ENCODE assay signal across 8 mouse cellular contexts in the genomic region with DNA sequence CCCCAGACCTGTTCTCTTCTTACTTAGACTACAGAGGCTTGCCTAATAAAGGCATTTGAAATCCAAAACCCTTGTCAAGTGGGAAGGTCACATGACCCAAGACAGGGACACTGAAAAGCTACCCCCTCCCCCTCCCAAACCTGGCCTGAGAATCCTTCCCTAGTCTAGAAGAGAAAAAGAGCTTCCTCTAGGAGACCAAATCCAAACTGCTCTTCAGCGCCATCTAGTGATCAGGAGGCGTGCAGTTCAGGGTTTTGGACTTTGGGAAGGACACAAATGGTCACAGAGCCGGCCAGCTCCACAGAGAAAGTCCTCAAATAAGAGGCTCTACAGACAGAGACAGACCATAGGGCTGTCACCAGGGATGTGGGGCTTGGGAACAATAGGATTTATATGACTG. TPM values are rescaled to one million over a fixed set of nuclear protein-coding genes. Genes with fewer than 3 reads are reported as not detected.
DNase-seq lines count a peak whose midpoint lies in the region; ATAC-seq and TF ChIP-seq lines count a peak whose summit lies in the region.

No protein-coding gene starts in this region.

- H3K27me3 ChIP-seq in kidney, adult 2 months (replicated peaks; ENCODE audit: control insufficient read depth, insufficient read depth, low read length) = no peaks in the 10 kb centered on the region
- H3K27me3 ChIP-seq in kidney, embryonic 15.5 days = no peaks in the 10 kb centered on the region
- no peaks in the 10 kb centered on the region for H3K27me3 ChIP-seq in forebrain, embryonic 16.5 days (replicated peaks; ENCODE audit: control insufficient read depth, insufficient read depth, low read length)
- H3K27me3 ChIP-seq in limb, embryonic 10.5 days (ENCODE audit: low read depth, poor library complexity, severe bottlenecking) = no peaks in the 10 kb centered on the region
- no peaks in the 10 kb centered on the region for H3K27me3 ChIP-seq in testis, adult 2 months (ENCODE audit: control insufficient read depth, insufficient read depth, low read length)

- no peak overlapping the region for H3K4me2 ChIP-seq in kidney, embryonic 15.5 days
- no peak overlapping the region for H3K4me2 ChIP-seq in forebrain, embryonic 16.5 days (ENCODE audit: low read length)

- H3K36me3 ChIP-seq in kidney, adult 2 months (ENCODE audit: control insufficient read depth, insufficient read depth, low read length) = no peaks in the 10 kb centered on the region
- H3K36me3 ChIP-seq in kidney, embryonic 15.5 days = no peaks in the 10 kb centered on the region
- H3K36me3 ChIP-seq in forebrain, embryonic 16.5 days (ENCODE audit: control insufficient read depth, insufficient read depth) = no peaks in the 10 kb centered on the region
- H3K36me3 ChIP-seq in limb, embryonic 10.5 days = no peaks in the 10 kb centered on the region
- no peaks in the 10 kb centered on the region for H3K36me3 ChIP-seq in testis, adult 2 months (ENCODE audit: control insufficient read depth, insufficient read depth, low read length)

- no peak for ATAC-seq in kidney, embryonic 15.5 days (replicated peaks; ENCODE audit: low FRiP score)
- ATAC-seq in forebrain, embryonic 16.5 days = 0 out of 2 replicates have a peak, but pooled peaks have one; percentile 61
- ATAC-seq in inflammation-experienced regulatory T-cells, adult 6 months = peak; percentile 28

- peak; percentile 91 for TF ChIP-seq CTCF in kidney, adult 2 months (conservative IDR thresholded peaks at IDR 0.05; ENCODE audit: insufficient read depth, insufficient read length, low read depth, low read length)
- TF ChIP-seq CTCF in testis, adult 2 months (IDR thresholded peaks at IDR 0.05; ENCODE audit: control insufficient read depth, insufficient read depth, insufficient replicate concordance, low read depth, low read length) = peak; percentile 56; the same call in 1 of the 2 replicates

- 2% methylated on average over 3 of the region's 3 CpGs for WGBS in kidney, adult 2 months
- 5% methylated on average over 3 of the region's 3 CpGs for WGBS in kidney, embryonic 15.5 days
- 2% methylated on average over 3 of the region's 3 CpGs for WGBS in forebrain, embryonic 16.5 days
- WGBS in limb, embryonic 10.5 days = 4% methylated on average over 3 of the region's 3 CpGs

- H3K9ac ChIP-seq in kidney, embryonic 15.5 days = no peak overlapping the region
- H3K9ac ChIP-seq in forebrain, embryonic 16.5 days (replicated peaks; ENCODE audit: low read depth, low read length) = no peak overlapping the region

- DNase-seq in kidney, adult 2 months = peak; percentile 71
- peak; percentile 40 for DNase-seq in c-Kit-positive CD71-positive TER-119-negative erythroid progenitor cells, embryonic 14.5 days (ENCODE audit: low read depth)
- peak; percentile 71 for DNase-seq in limb, embryonic 10.5 days (ENCODE audit: low spot score)
- DNase-seq in neural tube, embryonic 10.5 days (ENCODE audit: extremely low spot score, low spot score) = peak; percentile 77

- no peak overlapping the region for H3K4me3 ChIP-seq in kidney, adult 2 months (ENCODE audit: insufficient read depth, low read depth, low read length)
- H3K4me3 ChIP-seq in kidney, embryonic 15.5 days (replicated peaks) = no peak overlapping the region
- no peak overlapping the region for H3K4me3 ChIP-seq in forebrain, embryonic 16.5 days (replicated peaks; ENCODE audit: low read length)
- H3K4me3 ChIP-seq in limb, embryonic 10.5 days = no peak overlapping the region
- no peak overlapping the region for H3K4me3 ChIP-seq in testis, adult 2 months (ENCODE audit: control insufficient read depth, low read depth, low read length)

- no peaks in the 10 kb centered on the region for H3K9me3 ChIP-seq in kidney, embryonic 15.5 days (replicated peaks)
- H3K9me3 ChIP-seq in forebrain, embryonic 16.5 days (ENCODE audit: control insufficient read depth, low read length) = no peaks in the 10 kb centered on the region
- no peaks in the 10 kb centered on the region for H3K9me3 ChIP-seq in limb, embryonic 10.5 days (replicated peaks)

- no peaks in the 10 kb centered on the region for H3K4me1 ChIP-seq in kidney, adult 2 months (ENCODE audit: control insufficient read depth, insufficient read depth, low read length)
- H3K4me1 ChIP-seq in kidney, embryonic 15.5 days = no peaks in the 10 kb centered on the region
- H3K4me1 ChIP-seq in forebrain, embryonic 16.5 days (replicated peaks; ENCODE audit: control insufficient read depth, insufficient read depth, low read length) = peaks cover 3% of the 10 kb centered on the region; the same call in 1 of the 2 replicates
- H3K4me1 ChIP-seq in limb, embryonic 10.5 days = peaks cover 4% of the 10 kb centered on the region; the same call in 1 of the 2 replicates
- H3K4me1 ChIP-seq in testis, adult 2 months (ENCODE audit: control insufficient read depth, insufficient read depth, low read length) = no peaks in the 10 kb centered on the region

- no peak for TF ChIP-seq POLR2A in kidney, adult 2 months (IDR thresholded peaks at IDR 0.05; ENCODE audit: low read depth, low read length)
- TF ChIP-seq POLR2A in testis, adult 2 months (IDR thresholded peaks at IDR 0.05; ENCODE audit: control insufficient read depth, low read depth, low read length) = no peak

- H3K27ac ChIP-seq in kidney, adult 2 months (ENCODE audit: insufficient read depth, low read depth, low read length) = no peak overlapping the region
- H3K27ac ChIP-seq in kidney, embryonic 15.5 days = no peak overlapping the region
- H3K27ac ChIP-seq in forebrain, embryonic 16.5 days (ENCODE audit: low read length) = no peak overlapping the region
- no peak overlapping the region for H3K27ac ChIP-seq in limb, embryonic 10.5 days
- no peak overlapping the region for H3K27ac ChIP-seq in testis, adult 2 months (ENCODE audit: control insufficient read depth, insufficient read depth, low read depth, low read length)

RNA-seq across cellular contexts. Expression of a gene that starts 28.2 kb away (rescaled TPM):
- 0.26 and 0.28 TPM in 2 replicates for polyA plus RNA-seq in kidney, adult 2 months (2012; rRNA removed)
- 0.90 and 1.0 TPM in 2 replicates for polyA plus RNA-seq in kidney, embryonic 15.5 days (2015; fragmentation: Nextera tagmentation; extraction: Ambion mirVana)
- 0.48 and 1.1 TPM in 2 replicates for polyA plus RNA-seq in forebrain, embryonic 16.5 days (2015; fragmentation: Nextera tagmentation; extraction: Ambion mirVana)
- polyA plus RNA-seq in inflammation-experienced regulatory T-cells, adult 6 months (2017; shearing (Covaris generic)) = under 1 TPM; 0.55 to 0.63 (median 0.63) TPM
- 1.2 and 1.3 TPM in 2 replicates for polyA plus RNA-seq in limb, embryonic 10.5 days (2016; fragmentation: Nextera tagmentation; extraction: Ambion mirVana)
- polyA plus RNA-seq in testis, adult 2 months (2012; rRNA removed) = 0.96 and 1.0 TPM in 2 replicates

RNA-seq across cellular contexts. Expression of a gene that starts 31.6 kb away (rescaled TPM):
- 9.9 and 11.4 TPM in 2 replicates for polyA plus RNA-seq in kidney, adult 2 months (2012; rRNA removed)
- polyA plus RNA-seq in kidney, embryonic 15.5 days (2015; fragmentation: Nextera tagmentation; extraction: Ambion mirVana) = 41.1 and 42.9 TPM in 2 replicates
- polyA plus RNA-seq in forebrain, embryonic 16.5 days (2015; fragmentation: Nextera tagmentation; extraction: Ambion mirVana) = 30.1 and 34.3 TPM in 2 replicates
- 10 to 100 TPM; 18.8 to 32.6 (median 20.8) TPM for polyA plus RNA-seq in inflammation-experienced regulatory T-cells, adult 6 months (2017; shearing (Covaris generic))
- 67.9 and 69.1 TPM in 2 replicates for polyA plus RNA-seq in limb, embryonic 10.5 days (2016; fragmentation: Nextera tagmentation; extraction: Ambion mirVana)
- polyA plus RNA-seq in testis, adult 2 months (2012; rRNA removed) = 27.3 and 28.1 TPM in 2 replicates

RNA-seq across cellular contexts. Expression of a gene that starts 35.8 kb away (rescaled TPM):
- 3.6 and 4.7 TPM in 2 replicates for polyA plus RNA-seq in kidney, adult 2 months (2012; rRNA removed)
- 0.23 and 0.49 TPM in 2 replicates for polyA plus RNA-seq in kidney, embryonic 15.5 days (2015; fragmentation: Nextera tagmentation; extraction: Ambion mirVana)
- polyA plus RNA-seq in forebrain, embryonic 16.5 days (2015; fragmentation: Nextera tagmentation; extraction: Ambion mirVana) = 9.7 and 10.2 TPM in 2 replicates
- 1 to 10 TPM in 2 of 3 experiments, under 1 TPM in 1; 0.65 to 2.4 (median 1.6) TPM for polyA plus RNA-seq in inflammation-experienced regulatory T-cells, adult 6 months (2017; shearing (Covaris generic))
- 1.1 and 1.2 TPM in 2 replicates for polyA plus RNA-seq in limb, embryonic 10.5 days (2016; fragmentation: Nextera tagmentation; extraction: Ambion mirVana)
- polyA plus RNA-seq in testis, adult 2 months (2012; rRNA removed) = 4.4 and 5.6 TPM in 2 replicates
